22 mouse cellular contexts compared by ENCODE assay signal in the genomic region with DNA sequence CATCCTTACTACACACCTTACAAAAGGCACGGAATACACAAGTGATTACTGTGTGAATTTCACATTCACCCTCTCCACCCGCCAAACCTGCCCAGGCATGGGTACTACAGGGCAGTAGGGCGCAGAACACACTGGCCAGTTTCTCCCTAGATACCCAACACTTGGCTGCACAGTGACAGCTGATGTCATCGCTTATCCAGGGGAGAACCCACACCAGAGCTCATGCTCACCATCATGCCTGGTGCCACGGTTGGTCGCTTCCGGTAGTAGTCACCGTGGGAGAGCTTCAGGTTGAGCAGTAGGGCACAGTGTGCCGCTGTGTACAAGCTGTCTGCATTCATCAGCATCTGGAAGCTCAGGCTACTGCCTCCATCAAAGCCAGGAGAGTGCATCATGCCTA.
DNase-seq lines count a peak whose midpoint lies in the region; ATAC-seq and TF ChIP-seq lines count a peak whose summit lies in the region.
"Had no signal": no experiment of that assay in that cellular context is flagged by ENCODE, and none has a peak within 500 bp of the region (broad histone marks: within the 10 kb centered on the region; RNA-seq: fewer than 3 reads in every experiment).

No protein-coding gene starts in this region.

- TF ChIP-seq POLR2A in heart, adult 2 months (IDR thresholded peaks at IDR 0.05; ENCODE audit: insufficient read depth, low read depth, low read length): no peak

- no peak overlapping the region for H3K9ac ChIP-seq in heart, adult 2 months (ENCODE audit: low read depth, low read length)
- H3K9ac ChIP-seq in kidney, embryonic 15.5 days: no peak overlapping the region
- H3K9ac ChIP-seq: embryonic facial prominence, embryonic 13.5 days; forebrain, embryonic 12.5 days; heart, embryonic 12.5 days; intestine, embryonic 15.5 days; limb, embryonic 12.5 days; liver, postnatal 0 days; midbrain, embryonic 12.5 days had no signal

- H3K9me3 ChIP-seq in kidney, embryonic 15.5 days (replicated peaks): no peaks in the 10 kb centered on the region
- H3K9me3 ChIP-seq: embryonic facial prominence, embryonic 13.5 days; forebrain, embryonic 12.5 days; heart, embryonic 12.5 days; hindbrain, embryonic 10.5 days; intestine, embryonic 15.5 days; limb, embryonic 12.5 days; midbrain, embryonic 12.5 days had no signal

- intact Hi-C loops in heart, adult 2 months (cut with DNase I): no loop called here

- no peak overlapping the region for H3K4me3 ChIP-seq in heart, adult 2 months
- no peak overlapping the region for H3K4me3 ChIP-seq in kidney, embryonic 15.5 days (replicated peaks)
- H3K4me3 ChIP-seq: embryonic facial prominence, embryonic 13.5 days; erythroblast, embryonic 14.5 days; forebrain, embryonic 12.5 days; gastrocnemius, adult 2 months; heart, embryonic 12.5 days; hindbrain, embryonic 10.5 days; intestine, embryonic 15.5 days; limb, embryonic 12.5 days; midbrain, embryonic 12.5 days had no signal

- no peaks in the 10 kb centered on the region for H3K79me2 ChIP-seq in heart, adult 2 months (replicated peaks; ENCODE audit: control insufficient read depth, insufficient read depth, low read length)

- ATAC-seq in kidney, embryonic 15.5 days (replicated peaks; ENCODE audit: low FRiP score): peak; percentile 49; the same call in 1 of the 2 replicates
- ATAC-seq in granulocyte monocyte progenitor cell, adult 5-6 weeks (replicated peaks; ENCODE audit: poor library complexity, severe bottlenecking): no peak
- ATAC-seq: intestine, embryonic 15.5 days; liver, postnatal 0 days; lung, postnatal 0 days had no signal

- 84% methylated on average over 9 of the region's 9 CpGs for WGBS in heart, adult 2 months
- WGBS in kidney, embryonic 15.5 days: 91% methylated on average over 9 of the region's 9 CpGs

- no peak overlapping the region for H3K27ac ChIP-seq in heart, adult 2 months
- H3K27ac ChIP-seq in kidney, embryonic 15.5 days: no peak overlapping the region
- H3K27ac ChIP-seq: embryonic facial prominence, embryonic 13.5 days; forebrain, embryonic 12.5 days; gastrocnemius, adult 2 months; hindbrain, embryonic 10.5 days; intestine, embryonic 15.5 days; limb, embryonic 12.5 days; midbrain, embryonic 12.5 days had no signal

- H3K4me1 ChIP-seq in heart, adult 2 months (ENCODE audit: control insufficient read depth, insufficient read depth, low read length): no peaks in the 10 kb centered on the region
- H3K4me1 ChIP-seq in kidney, embryonic 15.5 days: no peaks in the 10 kb centered on the region
- H3K4me1 ChIP-seq: embryonic facial prominence, embryonic 13.5 days; forebrain, embryonic 12.5 days; heart, embryonic 12.5 days; hindbrain, embryonic 10.5 days; intestine, embryonic 15.5 days; limb, embryonic 12.5 days; midbrain, embryonic 12.5 days had no signal

- no peak for TF ChIP-seq CTCF in heart, adult 2 months (IDR thresholded peaks at IDR 0.05)

- H3K36me3 ChIP-seq in heart, adult 2 months (ENCODE audit: control insufficient read depth, insufficient read depth, low read length): no peaks in the 10 kb centered on the region
- no peaks in the 10 kb centered on the region for H3K36me3 ChIP-seq in kidney, embryonic 15.5 days
- H3K36me3 ChIP-seq: embryonic facial prominence, embryonic 13.5 days; forebrain, embryonic 12.5 days; heart, embryonic 12.5 days; hindbrain, embryonic 10.5 days; intestine, embryonic 15.5 days; limb, embryonic 12.5 days; midbrain, embryonic 12.5 days had no signal

- H3K4me2 ChIP-seq in kidney, embryonic 15.5 days: no peak overlapping the region
- H3K4me2 ChIP-seq: embryonic facial prominence, embryonic 13.5 days; forebrain, embryonic 12.5 days; heart, embryonic 12.5 days; intestine, embryonic 15.5 days; limb, embryonic 12.5 days; liver, embryonic 11.5 days; midbrain, embryonic 12.5 days had no signal

- no peaks in the 10 kb centered on the region for H3K27me3 ChIP-seq in heart, adult 2 months (ENCODE audit: control insufficient read depth, insufficient read depth, low read length)
- no peaks in the 10 kb centered on the region for H3K27me3 ChIP-seq in kidney, embryonic 15.5 days
- H3K27me3 ChIP-seq: embryonic facial prominence, embryonic 13.5 days; forebrain, embryonic 12.5 days; heart, embryonic 12.5 days; intestine, embryonic 15.5 days; limb, embryonic 12.5 days; midbrain, embryonic 12.5 days had no signal

- DNase-seq in heart, adult 11 months: peak; percentile 85
- no peak for DNase-seq in heart, adult 2 months
- DNase-seq in kidney, postnatal 10 days: no peak
- peak; percentile 17 for DNase-seq in retina, postnatal 1 day
- DNase-seq in retina, embryonic 14.5 days (ENCODE audit: low spot score): no peak
- DNase-seq: adrenal gland, postnatal 10 days; embryo, embryonic 11 days; gastrocnemius, adult 2 months; heart, postnatal 10 days; liver, postnatal 0 days had no signal

- no peak for TF ChIP-seq EP300 in heart, adult 2 months (IDR thresholded peaks at IDR 0.05; ENCODE audit: insufficient read depth, low read depth, low read length)

Comparison
In these comparisons a context has a peak if more than half of its experiments do, and no peak if none do; other contexts are left out.
1. DNase-seq: peak in heart, adult 11 months (single experiment) and retina, postnatal 1 day (single experiment); none in heart, adult 2 months (0 of 2), kidney, postnatal 10 days (single experiment) and retina, embryonic 14.5 days (single experiment).